11 mouse cellular contexts compared by ENCODE assay signal in genomic region chr1:120099483-120099882, GRCm38 (mm10). TPM values are rescaled to one million over a fixed set of nuclear protein-coding genes. Genes with fewer than 3 reads are reported as not detected.
A peak's percentile ranks its signal among the peaks of the same experiment; 100 is the strongest.
DNase-seq lines count a peak whose midpoint lies in the region; ATAC-seq lines count a peak whose summit lies in the region.
"Had no signal": no experiment of that assay in that cellular context is flagged by ENCODE, and none has a peak within 500 bp of the region (broad histone marks: within the 10 kb centered on the region; RNA-seq: fewer than 3 reads in every experiment).

No protein-coding gene starts in this region.

- peaks cover 2% of the 10 kb centered on the region; the same call in 1 of the 2 replicates for H3K4me1 ChIP-seq in liver, embryonic 16.5 days (ENCODE audit: control insufficient read depth, low read depth, low read length)

- 0 out of 2 replicates have a peak overlapping the region, but pooled peaks have one; percentile 6 for H3K27ac ChIP-seq in liver, embryonic 16.5 days (ENCODE audit: low read length)
- H3K27ac ChIP-seq: heart, embryonic 13.5 days; liver, embryonic 13.5 days had no signal

- 30% methylated on average over 6 of the region's 6 CpGs for WGBS in liver, embryonic 16.5 days (ENCODE audit: insufficient replicate concordance)

- peak; percentile 97 for DNase-seq in heart, adult 11 months
- DNase-seq in heart, postnatal 4 days, result no peak
- peak; percentile 21 for DNase-seq in right cerebral cortex, adult 18-20 months
- DNase-seq in right cerebral cortex, postnatal 4 days, result no peak
- DNase-seq in spleen, postnatal 36 days (ENCODE audit: low spot score in 2 of 2), result peak; percentile 67 to 69
- no peak for DNase-seq in gastrocnemius, adult 18-20 months (ENCODE audit: low spot score)
- DNase-seq in heart, postnatal 25 days (ENCODE audit: low spot score), result no peak
- DNase-seq: liver, embryonic 13.5 days had no signal

- intact Hi-C loops in heart, postnatal 25 days (cut with DNase I), result loop anchor here (2.0 to 10.0 kb wide), 2 partner anchors 47 to 275 kb away; no protein-coding TSS in a partner anchor

- H3K9ac ChIP-seq in liver, embryonic 16.5 days (ENCODE audit: low read depth, low read length), result no peak overlapping the region
- H3K9ac ChIP-seq: heart, embryonic 13.5 days; liver, embryonic 13.5 days had no signal

- peak; percentile 31 for ATAC-seq in liver, embryonic 16.5 days (ENCODE audit: low read depth)

- H3K27me3 ChIP-seq in liver, embryonic 16.5 days (ENCODE audit: control insufficient read depth, insufficient read depth, low read depth, low read length), result no peaks in the 10 kb centered on the region
- H3K27me3 ChIP-seq: heart, embryonic 13.5 days; liver, embryonic 13.5 days had no signal

- no peak overlapping the region for H3K4me2 ChIP-seq in liver, embryonic 16.5 days (ENCODE audit: low read depth, low read length)
- H3K4me2 ChIP-seq: heart, embryonic 13.5 days; liver, embryonic 13.5 days had no signal

- H3K9me3 ChIP-seq in liver, embryonic 16.5 days (replicated peaks; ENCODE audit: control insufficient read depth, low read length), result no peaks in the 10 kb centered on the region
- H3K9me3 ChIP-seq: heart, embryonic 13.5 days; liver, embryonic 13.5 days had no signal

- H3K36me3 ChIP-seq in liver, embryonic 16.5 days (ENCODE audit: control insufficient read depth, insufficient read depth), result no peaks in the 10 kb centered on the region
- H3K36me3 ChIP-seq: heart, embryonic 13.5 days; liver, embryonic 13.5 days had no signal

- no peak overlapping the region for H3K4me3 ChIP-seq in liver, embryonic 16.5 days (ENCODE audit: low read depth, low read length)
- H3K4me3 ChIP-seq: erythroblast, embryonic 14.5 days; heart, embryonic 13.5 days; liver, embryonic 13.5 days had no signal

RNA-seq across cellular contexts. Expression of gene Dbi, which starts 21.4 kb away (rescaled TPM):
- total RNA-seq in heart, postnatal 4 days (2021), result 100 to 1,000 TPM; 404 to 419 TPM
- polyA plus RNA-seq in liver, embryonic 16.5 days (2015; fragmentation: Nextera tagmentation; extraction: Ambion mirVana), result 1,140 and 1,165 TPM in 2 replicates
- total RNA-seq in gastrocnemius, adult 18-20 months (2021), result 100 to 1,000 TPM; 135 to 165 TPM
- total RNA-seq in heart, postnatal 25 days (2021), result 100 to 1,000 TPM; 246 to 290 TPM

RNA-seq across cellular contexts. Expression of gene 3110009E18Rik, which starts 21.5 kb away (rescaled TPM):
- 10 to 100 TPM in 1 of 2 experiments, 1 to 10 TPM in 1; 6.6 to 10.3 TPM for total RNA-seq in heart, postnatal 4 days (2021)
- polyA plus RNA-seq in liver, embryonic 16.5 days (2015; fragmentation: Nextera tagmentation; extraction: Ambion mirVana), result 4.8 and 6.5 TPM in 2 replicates
- total RNA-seq in gastrocnemius, adult 18-20 months (2021), result 1 to 10 TPM; 4.6 to 5.7 TPM
- 1 to 10 TPM; 4.1 to 4.7 TPM for total RNA-seq in heart, postnatal 25 days (2021)
- polyA plus RNA-seq: erythroblast, embryonic 14.5 days had no signal

RNA-seq across cellular contexts. Expression of gene Tmem37, which starts 25.6 kb away (rescaled TPM):
- total RNA-seq in heart, postnatal 4 days (2021), result 1 to 10 TPM; 3.6 to 5.5 TPM
- 89.2 and 94.7 TPM in 2 replicates for polyA plus RNA-seq in liver, embryonic 16.5 days (2015; fragmentation: Nextera tagmentation; extraction: Ambion mirVana)
- 10 to 100 TPM; 13.0 to 22.9 TPM for total RNA-seq in gastrocnemius, adult 18-20 months (2021)
- 1 to 10 TPM; 5.1 to 6.9 TPM for total RNA-seq in heart, postnatal 25 days (2021)

Comparison
In these comparisons a context has a peak if more than half of its experiments do, and no peak if none do; other contexts are left out.
1. DNase-seq: peak in heart, adult 11 months (single experiment), right cerebral cortex, adult 18-20 months (single experiment) and spleen, postnatal 36 days (2 of 2); none in heart, postnatal 4 days (single experiment), right cerebral cortex, postnatal 4 days (single experiment), gastrocnemius, adult 18-20 months (single experiment) and heart, postnatal 25 days (single experiment).